Mouse (Mus musculus) forebrain, embryonic 11.5 days (tissue): ENCODE data around the gene Slc25a19. TPM values are rescaled to one million over a fixed set of nuclear protein-coding genes. Genes with fewer than 3 reads are reported as not detected.
A peak's percentile ranks its signal among the peaks of the same experiment; 100 is the strongest.

Experiments used
- ATAC-seq: fragments of 200-750 bp; cut with Nextera tagmentation; replicated peaks from 2 replicates; pipeline ENCODE4 v1.8.0; 2017; ENCODE audit warnings: moderate TSS enrichment; ENCODE audit not compliant: low FRiP score
- DNase-seq: peaks from one replicate; pipeline ENCODE4 v3.0.0-alpha.2; 2017; ENCODE audit warnings: low spot score
- H3K27ac ChIP-seq: fragments of 300-500 bp; sonication (generic); 2 replicates; pipeline ENCODE4 v1.5.1; 2014; ENCODE audit warnings: low read depth, low read length
- H3K27me3 ChIP-seq: fragments of 300-500 bp; sonication (generic); 2 replicates; pipeline ENCODE4 v1.6.1; 2014; ENCODE audit warnings: mild to moderate bottlenecking, low read length, mixed read lengths; ENCODE audit not compliant: control insufficient read depth, insufficient read depth
- H3K36me3 ChIP-seq: fragments of 300-500 bp; sonication (generic); 2 replicates; pipeline ENCODE4 v1.6.1; 2014; ENCODE audit warnings: mild to moderate bottlenecking, low read length, moderate library complexity, mixed read lengths; ENCODE audit not compliant: control insufficient read depth, insufficient read depth
- H3K4me1 ChIP-seq: fragments of 300-500 bp; sonication (generic); replicated peaks from 2 replicates; pipeline ENCODE4 v1.6.1; 2014; ENCODE audit warnings: low read length, mixed read lengths; ENCODE audit not compliant: control insufficient read depth, insufficient read depth
- H3K4me2 ChIP-seq: fragments of 300-500 bp; sonication (generic); 2 replicates; pipeline ENCODE4 v1.6.1; 2014; ENCODE audit warnings: low read depth, mild to moderate bottlenecking, low read length, moderate library complexity, mixed read lengths; ENCODE audit not compliant: severe bottlenecking
- H3K4me3 ChIP-seq: fragments of 300-500 bp; sonication (generic); 2 replicates; pipeline ENCODE4 v1.5.1; 2014; ENCODE audit warnings: low read depth, low read length
- H3K9ac ChIP-seq: fragments of 300-500 bp; sonication (generic); 2 replicates; pipeline ENCODE4 v1.6.1; 2014; ENCODE audit warnings: low read length
- H3K9me3 ChIP-seq: fragments of 300-500 bp; sonication (generic); 2 replicates; pipeline ENCODE4 v1.6.1; 2016; ENCODE audit warnings: low read length, mixed read lengths; ENCODE audit not compliant: control insufficient read depth
- WGBS: fragments of 180-500 bp; shearing (Covaris S2); extraction: QIAGEN DNeasy Blood & Tissue Kit; methylation state at CpG from one replicate; pipeline ENCODE4 v1.1.7; 2014; 5-methylcytosine and 5-hydroxymethylcytosine counted together
- polyA plus RNA-seq: library from polyadenylated mRNA; unstranded; fragments of >200 nt; fragmentation: Nextera tagmentation; extraction: Ambion mirVana; gene quantifications from 2 replicates; pipeline ENCODE4 v1.2.1, GENCODE M21; 2014

Slc25a19 gene
- polyA plus RNA-seq, 1 experiment from 2014 or later: 26.4 TPM

- Histone ChIP-seq H3K4me2 (no peak overlapping the region), H3K9me3 (no peaks in the 10 kb centered on the region), H3K9ac (no peak overlapping the region), H3K27ac (no peak overlapping the region), H3K27me3 (no peaks in the 10 kb centered on the region), H3K4me1 (0 out of 2 replicates have a peak, but pooled peaks cover 1% of the 10 kb centered on the region), H3K4me3 (no peak overlapping the region), H3K36me3 (0 out of 2 replicates have a peak, but pooled peaks cover 2% of the 10 kb centered on the region)
- WGBS: 88% methylated on average over 16 of the region's 16 CpGs
- DNase-seq (no peak), ATAC-seq (no peak)
Measured at GRCm38 (mm10) chr11:115618732-115619516, 9.2 kb downstream of the Slc25a19 start.

- H3K36me3 ChIP-seq: 0 out of 2 replicates have a peak, but pooled peaks cover 2% of the 10 kb centered on the region
Measured at GRCm38 (mm10) chr11:115618001-115618400, 10.1 kb downstream of the Slc25a19 start.

GRCm38 (mm10) chr11:115616893-115617292 is 11.2 kb downstream of the Slc25a19 start:
- Histone ChIP-seq H3K27me3 (no peaks in the 10 kb centered on the region), H3K4me2 (no peak overlapping the region), H3K36me3 (no peaks in the 10 kb centered on the region), H3K9me3 (no peaks in the 10 kb centered on the region), H3K4me1 (peaks cover 10% of the 10 kb centered on the region), H3K27ac (no peak overlapping the region), H3K9ac (no peak overlapping the region), H3K4me3 (no peak overlapping the region)
- no peak for ATAC-seq
- 85% methylated on average over 6 of the region's 6 CpGs for WGBS
- no peak for DNase-seq

More at GRCm38 (mm10) chr11:115618001-115618400, 10.1 kb downstream of the Slc25a19 start:
- no peaks in the 10 kb centered on the region for H3K27me3 ChIP-seq
- no peak overlapping the region for H3K4me3 ChIP-seq
- H3K27ac ChIP-seq: no peak overlapping the region
- peaks cover 6% of the 10 kb centered on the region for H3K4me1 ChIP-seq
- H3K9me3 ChIP-seq: no peaks in the 10 kb centered on the region
- H3K9ac ChIP-seq: no peak overlapping the region
- ATAC-seq (no peak), DNase-seq (no peak)
- WGBS: 81% methylated on average over 2 of the region's 2 CpGs
- H3K4me2 ChIP-seq: no peak overlapping the region

GRCm38 (mm10) chr11:115616371-115616770 is 11.7 kb downstream of the Slc25a19 start:
- Histone ChIP-seq H3K4me3 (no peak overlapping the region), H3K4me2 (no peak overlapping the region), H3K27ac (no peak overlapping the region), H3K36me3 (no peaks in the 10 kb centered on the region), H3K27me3 (no peaks in the 10 kb centered on the region), H3K9me3 (no peaks in the 10 kb centered on the region), H3K4me1 (peaks cover 14% of the 10 kb centered on the region), H3K9ac (no peak overlapping the region)
- WGBS: 93% methylated on average over 7 of the region's 7 CpGs
- no peak for ATAC-seq
- no peak for DNase-seq

GRCm38 (mm10) chr11:115615875-115616274 is 12.2 kb downstream of the Slc25a19 start:
- WGBS: 94% methylated on average over 6 of the region's 6 CpGs
- Histone ChIP-seq H3K4me3 (no peak overlapping the region), H3K9me3 (no peaks in the 10 kb centered on the region), H3K27me3 (no peaks in the 10 kb centered on the region), H3K9ac (no peak overlapping the region), H3K27ac (no peak overlapping the region), H3K4me2 (no peak overlapping the region), H3K4me1 (peaks cover 16% of the 10 kb centered on the region), H3K36me3 (no peaks in the 10 kb centered on the region)
- DNase-seq (no peak), ATAC-seq (no peak)

- Histone ChIP-seq H3K4me2 (no peak overlapping the region), H3K36me3 (no peaks in the 10 kb centered on the region), H3K9me3 (no peaks in the 10 kb centered on the region), H3K9ac (no peak overlapping the region), H3K4me3 (no peak overlapping the region), H3K27ac (no peak overlapping the region), H3K27me3 (no peaks in the 10 kb centered on the region), H3K4me1 (peaks cover 16% of the 10 kb centered on the region)
- 85% methylated on average over 15 of the region's 15 CpGs for WGBS
- no peak for ATAC-seq
- DNase-seq: no peak
Measured at GRCm38 (mm10) chr11:115615108-115615825, 12.8 kb downstream of the Slc25a19 start.

GRCm38 (mm10) chr11:115614346-115615107 is 13.6 kb downstream of the Slc25a19 start:
- Histone ChIP-seq H3K9me3 (no peaks in the 10 kb centered on the region), H3K36me3 (no peaks in the 10 kb centered on the region), H3K4me1 (peaks cover 16% of the 10 kb centered on the region), H3K27me3 (no peaks in the 10 kb centered on the region), H3K4me2 (no peak overlapping the region), H3K9ac (no peak overlapping the region), H3K27ac (no peak overlapping the region), H3K4me3 (no peak overlapping the region)
- ATAC-seq: no peak
- WGBS: 84% methylated on average over 10 of the region's 10 CpGs
- DNase-seq: no peak

GRCm38 (mm10) chr11:115613138-115613945 is 14.8 kb downstream of the Slc25a19 start:
- WGBS: under 1% methylated on average over 16 of the region's 16 CpGs

More at GRCm38 (mm10) chr11:115613138-115613945, 14.8 kb downstream of the Slc25a19 start:
- peak overlapping the region; percentile 53 for H3K4me3 ChIP-seq
- ATAC-seq (peak; percentile 16; the same call in 1 of the 2 replicates), DNase-seq (no peak)
- H3K27me3 ChIP-seq: no peaks in the 10 kb centered on the region
- no peak overlapping the region for H3K27ac ChIP-seq
- H3K9me3 ChIP-seq: no peaks in the 10 kb centered on the region
- no peaks in the 10 kb centered on the region; the same call in 1 of the 2 replicates for H3K36me3 ChIP-seq
- H3K4me2 ChIP-seq: peak overlapping the region; percentile 89
- peak overlapping the region; percentile 70 for H3K9ac ChIP-seq
- H3K4me1 ChIP-seq: peaks cover 16% of the 10 kb centered on the region
